In the genomic region with DNA sequence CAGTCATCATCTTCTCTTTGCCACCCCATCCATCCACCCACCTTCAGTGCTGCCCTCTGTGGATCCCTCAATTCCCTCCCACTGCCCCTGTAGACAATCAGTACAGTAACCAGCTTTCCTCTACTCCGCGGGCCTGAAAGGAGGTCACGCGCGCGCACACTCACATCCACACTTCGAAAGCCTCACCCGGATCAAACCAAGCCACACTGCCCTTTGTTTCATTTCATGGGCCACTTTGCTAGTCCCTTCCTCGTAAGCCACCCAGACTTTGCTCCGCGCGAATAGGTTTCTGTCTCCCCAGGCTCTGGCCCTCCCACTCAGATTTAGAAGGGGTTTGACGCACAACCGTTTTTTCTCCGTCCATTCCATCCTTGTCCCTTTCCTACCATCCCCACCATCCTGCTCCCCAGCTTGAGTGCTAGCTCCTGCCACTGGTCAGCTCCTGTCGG, we compare ENCODE assay signal across 8 mouse cellular contexts. TPM values are rescaled to one million over a fixed set of nuclear protein-coding genes. Genes with fewer than 3 reads are reported as not detected.
DNase-seq lines count a peak whose midpoint lies in the region; ATAC-seq and TF ChIP-seq lines count a peak whose summit lies in the region.

No protein-coding gene starts in this region.

- H3K36me3 ChIP-seq in E14TG2a.4 (ENCODE audit: insufficient read depth, low read length) = no peaks in the 10 kb centered on the region
- no peaks in the 10 kb centered on the region for H3K36me3 ChIP-seq in heart, postnatal 0 days (replicated peaks; ENCODE audit: control insufficient read depth, insufficient read depth, low read length)

- no peak for TF ChIP-seq CTCF in gastrocnemius, adult 2 months (IDR thresholded peaks at IDR 0.05)
- TF ChIP-seq CTCF in E14TG2a.4 (conservative IDR thresholded peaks at IDR 0.05; ENCODE audit: low read length) = no peak
- no peak for TF ChIP-seq CTCF in heart, postnatal 0 days (IDR thresholded peaks at IDR 0.05; ENCODE audit: low read depth)

- no peaks in the 10 kb centered on the region for H3K9me3 ChIP-seq in E14TG2a.4 (ENCODE audit: low read length)
- H3K9me3 ChIP-seq in heart, postnatal 0 days (replicated peaks; ENCODE audit: control insufficient read depth, low read length) = no peaks in the 10 kb centered on the region

- TF ChIP-seq EP300 in heart, postnatal 0 days (IDR thresholded peaks at IDR 0.05; ENCODE audit: low read depth) = no peak

- peaks cover 94% of the 10 kb centered on the region for H3K27me3 ChIP-seq in E14TG2a.4 (ENCODE audit: insufficient read depth, low read length)
- peaks cover 95% of the 10 kb centered on the region for H3K27me3 ChIP-seq in heart, postnatal 0 days (ENCODE audit: control insufficient read depth, insufficient read depth, low read length)

- no peak for DNase-seq in gastrocnemius, adult 2 months
- no peak for DNase-seq in gastrocnemius, postnatal 25 days
- DNase-seq in heart, postnatal 0 days (ENCODE audit: low spot score) = no peak
- DNase-seq in mesoderm, embryonic 11.5 days (ENCODE audit: low read depth, low spot score) = peak; percentile 38
- DNase-seq in thymus, postnatal 0 days (ENCODE audit: low spot score) = no peak
- DNase-seq in Muller cell, postnatal 12 days (ENCODE audit: inconsistent ontology term) = no peak
- DNase-seq in frontal cortex, postnatal 25 days (ENCODE audit: low spot score in 2 of 2) = no peak

- under 1% methylated on average over 16 of the region's 16 CpGs for WGBS in heart, postnatal 0 days

- no peak overlapping the region for H3K9ac ChIP-seq in heart, postnatal 0 days (replicated peaks; ENCODE audit: low read depth, low read length)

- peaks cover 44% of the 10 kb centered on the region for H3K4me1 ChIP-seq in E14TG2a.4 (replicated peaks; ENCODE audit: low read depth, low read length)
- 0 out of 2 replicates have a peak, but pooled peaks cover 11% of the 10 kb centered on the region for H3K4me1 ChIP-seq in heart, postnatal 0 days (ENCODE audit: control insufficient read depth, insufficient read depth)

- H3K27ac ChIP-seq in gastrocnemius, adult 2 months = peak overlapping the region; percentile 81
- H3K27ac ChIP-seq in heart, postnatal 0 days (ENCODE audit: low read depth) = no peak overlapping the region

- H3K4me2 ChIP-seq in heart, postnatal 0 days (ENCODE audit: low read depth, low read length) = peak overlapping the region; percentile 54

- intact Hi-C loops in gastrocnemius, adult 2 months (cut with DNase I) = no loop called here

- H3K4me3 ChIP-seq in gastrocnemius, adult 2 months = peak overlapping the region; percentile 85
- H3K4me3 ChIP-seq in E14TG2a.4 (replicated peaks; ENCODE audit: low read length) = peak overlapping the region; percentile 68
- peak overlapping the region; percentile 35 for H3K4me3 ChIP-seq in heart, postnatal 0 days (ENCODE audit: low read depth, low read length)

- no peak for ATAC-seq in heart, postnatal 0 days (ENCODE audit: insufficient read depth, low read depth)

RNA-seq across cellular contexts. Expression of a gene that starts 0.5 kb away (rescaled TPM):
- total RNA-seq in gastrocnemius, adult 2 months (2021) = 1 to 10 TPM; 4.2 to 9.2 TPM
- total RNA-seq in gastrocnemius, postnatal 25 days (2021) = 10 to 100 TPM in 1 of 2 experiments, 1 to 10 TPM in 1; 5.2 to 24.5 TPM
- 3.9 and 4.1 TPM in 2 replicates for total RNA-seq in heart, postnatal 0 days (2014; rRNA removed; ENCODE audit: low replicate concordance)
- 11.7 and 13.0 TPM in 2 replicates for polyA plus RNA-seq in heart, postnatal 0 days (2015; fragmentation: Nextera tagmentation; extraction: Ambion mirVana)
- polyA plus RNA-seq in thymus, postnatal 0 days (2015; fragmentation: Nextera tagmentation; extraction: Ambion mirVana) = 0.20 and 0.40 TPM in 2 replicates

Comparison
In these comparisons a context has a peak if more than half of its experiments do, and no peak if none do; other contexts are left out.
1. H3K4me3 ChIP-seq: peak in every context shown above with its lines; median percentile 85 in gastrocnemius, adult 2 months; 68 in E14TG2a.4; 35 in heart, postnatal 0 days.